Mouse (Mus musculus) lung, postnatal 0 days (tissue): ENCODE data around the gene Il4.

Source experiments
- CTCF ChIP-seq: IDR thresholded peaks from 2 replicates; pipeline ENCODE4 v1.5.1; 2016; ENCODE audit warnings: antibody characterized with exemption, mild to moderate bottlenecking
- EP300 ChIP-seq: IDR thresholded peaks from 2 replicates; pipeline ENCODE4 v1.6.1; 2016; ENCODE audit warnings: antibody characterized with exemption, mild to moderate bottlenecking, control low read depth

DNA sequence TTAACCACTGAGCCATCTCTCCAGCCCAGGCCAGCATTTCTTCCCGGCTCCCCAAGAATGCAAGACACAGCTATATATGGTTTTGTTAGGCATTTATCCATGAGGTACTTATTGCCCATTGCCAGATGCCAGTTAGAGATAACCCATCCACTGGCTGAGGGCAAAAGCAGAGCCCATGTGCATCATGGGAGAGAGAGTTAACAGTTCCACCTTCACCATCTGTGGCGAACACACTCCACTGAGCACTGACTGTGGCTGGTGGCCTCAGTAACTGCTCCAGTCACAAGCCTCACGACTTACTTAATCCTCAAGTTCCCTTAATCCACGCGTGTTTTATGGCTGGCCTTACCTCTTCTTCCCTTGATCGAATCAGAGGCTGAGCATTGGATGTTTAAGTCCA lies 9.2 kb downstream of the Il4 start:
- TF ChIP-seq CTCF (no peak), EP300 (no peak)
